Mouse (Mus musculus): ENCODE measurements at regions not wholly inside any gene's neighbourhood (a gene's known extent, or its start where the extent isn't known, plus 50 kb on each side); places are given as distances from the start of the nearest gene placed in this dataset.
"Not testable (repeated sequence)": the region's sequence is repeated elsewhere in the genome, so short reads cannot be mapped to it uniquely, and the experiment has no call there.

- TF ChIP-seq POLR2A (IDR thresholded peaks at IDR 0.05; ENCODE audit: borderline replicate concordance, extremely low read depth, insufficient read depth, insufficient read length, poor library complexity, severe bottlenecking) (no peak), CTCF (IDR thresholded peaks at IDR 0.05; ENCODE audit: borderline replicate concordance, extremely low read depth, insufficient read depth, insufficient read length) (no peak)
- peak; percentile 54 for DNase-seq (ENCODE audit: low read depth)
These were observed 141.8 kb upstream of the Ubl3 start for GRCm38 (mm10) chr5:148694352-148694751.

GRCm38 (mm10) chr5:148691486-148691885 is 138.9 kb upstream of the Ubl3 start:
- DNase-seq (ENCODE audit: low read depth) = no peak
- no peak for TF ChIP-seq POLR2A (IDR thresholded peaks at IDR 0.05; ENCODE audit: borderline replicate concordance, extremely low read depth, insufficient read depth, insufficient read length, poor library complexity, severe bottlenecking)
- TF ChIP-seq CTCF (IDR thresholded peaks at IDR 0.05; ENCODE audit: borderline replicate concordance, extremely low read depth, insufficient read depth, insufficient read length) = no peak

GRCm38 (mm10) chr5:148690823-148691197 is 138.2 kb upstream of the Ubl3 start:
- DNase-seq (ENCODE audit: low read depth) = peak; percentile 80
- TF ChIP-seq POLR2A (IDR thresholded peaks at IDR 0.05; ENCODE audit: borderline replicate concordance, extremely low read depth, insufficient read depth, insufficient read length, poor library complexity, severe bottlenecking) (no peak), CTCF (IDR thresholded peaks at IDR 0.05; ENCODE audit: borderline replicate concordance, extremely low read depth, insufficient read depth, insufficient read length) (no peak)

- DNase-seq (ENCODE audit: low read depth) = no peak
- no peak for TF ChIP-seq CTCF (IDR thresholded peaks at IDR 0.05; ENCODE audit: borderline replicate concordance, extremely low read depth, insufficient read depth, insufficient read length)
- TF ChIP-seq POLR2A (IDR thresholded peaks at IDR 0.05; ENCODE audit: borderline replicate concordance, extremely low read depth, insufficient read depth, insufficient read length, poor library complexity, severe bottlenecking) = no peak
These were observed 137.7 kb upstream of the Ubl3 start for GRCm38 (mm10) chr5:148690158-148690822.

- DNase-seq (ENCODE audit: low read depth) = no peak
- no peak for TF ChIP-seq CTCF (IDR thresholded peaks at IDR 0.05; ENCODE audit: borderline replicate concordance, extremely low read depth, insufficient read depth, insufficient read length)
- TF ChIP-seq POLR2A (IDR thresholded peaks at IDR 0.05; ENCODE audit: borderline replicate concordance, extremely low read depth, insufficient read depth, insufficient read length, poor library complexity, severe bottlenecking) = no peak
These were observed 136.7 kb upstream of the Ubl3 start for GRCm38 (mm10) chr5:148689297-148689696.

- no peak for TF ChIP-seq POLR2A (IDR thresholded peaks at IDR 0.05; ENCODE audit: borderline replicate concordance, extremely low read depth, insufficient read depth, insufficient read length, poor library complexity, severe bottlenecking)
- no peak for TF ChIP-seq CTCF (IDR thresholded peaks at IDR 0.05; ENCODE audit: borderline replicate concordance, extremely low read depth, insufficient read depth, insufficient read length)
- peak; percentile 96 for DNase-seq (ENCODE audit: low read depth)
These were observed 135.9 kb upstream of the Ubl3 start for GRCm38 (mm10) chr5:148688501-148688900.

- DNase-seq (ENCODE audit: low read depth) = peak; percentile 57
These were observed 135.2 kb upstream of the Ubl3 start for GRCm38 (mm10) chr5:148687827-148688226.

GRCm38 (mm10) chr5:148684216-148684615 is 131.6 kb upstream of the Ubl3 start:
- DNase-seq (ENCODE audit: low read depth) = peak; percentile 54
- TF ChIP-seq POLR2A (IDR thresholded peaks at IDR 0.05; ENCODE audit: borderline replicate concordance, extremely low read depth, insufficient read depth, insufficient read length, poor library complexity, severe bottlenecking) (no peak), CTCF (IDR thresholded peaks at IDR 0.05; ENCODE audit: borderline replicate concordance, extremely low read depth, insufficient read depth, insufficient read length) (no peak)

More at GRCm38 (mm10) chr5:148687827-148688226, 135.2 kb upstream of the Ubl3 start:
- TF ChIP-seq CTCF (IDR thresholded peaks at IDR 0.05; ENCODE audit: borderline replicate concordance, extremely low read depth, insufficient read depth, insufficient read length) (no peak), POLR2A (IDR thresholded peaks at IDR 0.05; ENCODE audit: borderline replicate concordance, extremely low read depth, insufficient read depth, insufficient read length, poor library complexity, severe bottlenecking) (no peak)

GRCm38 (mm10) chr5:148682553-148682952 is 130.0 kb upstream of the Ubl3 start:
- DNase-seq (ENCODE audit: low read depth) = no peak
- TF ChIP-seq POLR2A (IDR thresholded peaks at IDR 0.05; ENCODE audit: borderline replicate concordance, extremely low read depth, insufficient read depth, insufficient read length, poor library complexity, severe bottlenecking) (no peak), CTCF (IDR thresholded peaks at IDR 0.05; ENCODE audit: borderline replicate concordance, extremely low read depth, insufficient read depth, insufficient read length) (0 out of 2 replicates have a peak, but pooled peaks have one; percentile 13)

GRCm38 (mm10) chr5:148680341-148680740 is 127.8 kb upstream of the Ubl3 start:
- TF ChIP-seq POLR2A (IDR thresholded peaks at IDR 0.05; ENCODE audit: borderline replicate concordance, extremely low read depth, insufficient read depth, insufficient read length, poor library complexity, severe bottlenecking) (no peak), CTCF (IDR thresholded peaks at IDR 0.05; ENCODE audit: borderline replicate concordance, extremely low read depth, insufficient read depth, insufficient read length) (no peak)
- no peak for DNase-seq (ENCODE audit: low read depth)

- DNase-seq (ENCODE audit: low read depth) = no peak
- no peak for TF ChIP-seq CTCF (IDR thresholded peaks at IDR 0.05; ENCODE audit: borderline replicate concordance, extremely low read depth, insufficient read depth, insufficient read length)
These were observed 127.0 kb upstream of the Ubl3 start for GRCm38 (mm10) chr5:148679586-148679985.

GRCm38 (mm10) chr5:148678285-148678937 is 125.8 kb upstream of the Ubl3 start:
- DNase-seq (ENCODE audit: low read depth) = not testable (repeated sequence)

All from brain, embryonic 14.5 days (tissue).